8 mouse cellular contexts compared by ENCODE assay signal in genomic region chr16:90144541-90144940, GRCm38 (mm10). TPM values are rescaled to one million over a fixed set of nuclear protein-coding genes. Genes with fewer than 3 reads are reported as not detected.
DNase-seq lines count a peak whose midpoint lies in the region; ATAC-seq and TF ChIP-seq lines count a peak whose summit lies in the region.

No protein-coding gene starts in this region.

- H3K4me3 ChIP-seq in embryonic facial prominence, embryonic 12.5 days = peak overlapping the region; percentile 72
- H3K4me3 ChIP-seq in intestine, postnatal 0 days (ENCODE audit: low read depth, low read length) = peak overlapping the region; percentile 59
- H3K4me3 ChIP-seq in neural tube, embryonic 12.5 days = peak overlapping the region; percentile 52

- H3K9ac ChIP-seq in embryonic facial prominence, embryonic 12.5 days = peak overlapping the region; percentile 78
- no peak overlapping the region for H3K9ac ChIP-seq in intestine, postnatal 0 days (ENCODE audit: low read depth, low read length)
- H3K9ac ChIP-seq in neural tube, embryonic 12.5 days = peak overlapping the region; percentile 82

- H3K4me2 ChIP-seq in embryonic facial prominence, embryonic 12.5 days (replicated peaks) = peak overlapping the region; percentile 85
- peak overlapping the region; percentile 98 for H3K4me2 ChIP-seq in intestine, postnatal 0 days (replicated peaks; ENCODE audit: low read depth)
- H3K4me2 ChIP-seq in neural tube, embryonic 12.5 days (replicated peaks) = peak overlapping the region; percentile 91

- peaks cover 31% of the 10 kb centered on the region for H3K4me1 ChIP-seq in embryonic facial prominence, embryonic 12.5 days
- peaks cover 4% of the 10 kb centered on the region for H3K4me1 ChIP-seq in intestine, postnatal 0 days (replicated peaks; ENCODE audit: control insufficient read depth, insufficient read depth, low read length)
- peaks cover 28% of the 10 kb centered on the region for H3K4me1 ChIP-seq in neural tube, embryonic 12.5 days

- no peaks in the 10 kb centered on the region for H3K36me3 ChIP-seq in embryonic facial prominence, embryonic 12.5 days
- no peaks in the 10 kb centered on the region for H3K36me3 ChIP-seq in intestine, postnatal 0 days (ENCODE audit: control insufficient read depth, insufficient read depth)
- no peaks in the 10 kb centered on the region for H3K36me3 ChIP-seq in neural tube, embryonic 12.5 days

- DNase-seq in lung, adult 18-20 months = peak; percentile 15 to 28
- no peak for DNase-seq in lung, postnatal 25 days (ENCODE audit: low spot score)
- DNase-seq in adipocyte (ENCODE audit: low spot score) = no peak
- no peak for DNase-seq in natural killer cell, adult 2 months (ENCODE audit: low spot score in 2 of 2)
- no peak for DNase-seq in right cerebral cortex, postnatal 4 days

- H3K9me3 ChIP-seq in embryonic facial prominence, embryonic 12.5 days = no peaks in the 10 kb centered on the region
- no peaks in the 10 kb centered on the region for H3K9me3 ChIP-seq in intestine, postnatal 0 days (ENCODE audit: control insufficient read depth)
- H3K9me3 ChIP-seq in neural tube, embryonic 12.5 days = no peaks in the 10 kb centered on the region

- WGBS in embryonic facial prominence, embryonic 12.5 days = 9% methylated on average over 13 of the region's 13 CpGs
- 4% methylated on average over 13 of the region's 13 CpGs for WGBS in intestine, postnatal 0 days
- WGBS in neural tube, embryonic 12.5 days = 12% methylated on average over 13 of the region's 13 CpGs

- peak overlapping the region; percentile 88; the same call in 1 of the 2 replicates for H3K27ac ChIP-seq in embryonic facial prominence, embryonic 12.5 days
- H3K27ac ChIP-seq in intestine, postnatal 0 days (ENCODE audit: low read depth, low read length) = no peak overlapping the region
- H3K27ac ChIP-seq in neural tube, embryonic 12.5 days = no peak overlapping the region

- TF ChIP-seq CTCF in intestine, postnatal 0 days (IDR thresholded peaks at IDR 0.05; ENCODE audit: low read depth) = no peak

- H3K27me3 ChIP-seq in embryonic facial prominence, embryonic 12.5 days = no peaks in the 10 kb centered on the region
- no peaks in the 10 kb centered on the region for H3K27me3 ChIP-seq in intestine, postnatal 0 days (replicated peaks; ENCODE audit: control insufficient read depth, insufficient read depth, low read length)
- H3K27me3 ChIP-seq in neural tube, embryonic 12.5 days (replicated peaks) = no peaks in the 10 kb centered on the region

- ATAC-seq in embryonic facial prominence, embryonic 12.5 days (ENCODE audit: insufficient number of reproducible peaks, insufficient read depth, low FRiP score, low TSS enrichment) = no peak
- no peak for ATAC-seq in intestine, postnatal 0 days
- ATAC-seq in neural tube, embryonic 12.5 days (ENCODE audit: low FRiP score, low read depth) = no peak

RNA-seq across cellular contexts. Expression of gene Tiam1, which starts 1.0 kb away (rescaled TPM):
- 38.9 and 39.1 TPM in 2 replicates for polyA plus RNA-seq in embryonic facial prominence, embryonic 12.5 days (2016; fragmentation: Nextera tagmentation; extraction: Ambion mirVana)
- 3.0 and 3.3 TPM in 2 replicates for polyA plus RNA-seq in intestine, postnatal 0 days (2015; fragmentation: Nextera tagmentation; extraction: Ambion mirVana)
- 15.7 and 22.2 TPM in 2 replicates for polyA plus RNA-seq in neural tube, embryonic 12.5 days (2016; fragmentation: Nextera tagmentation; extraction: Ambion mirVana)

Comparison
In these comparisons a context has a peak if more than half of its experiments do, and no peak if none do; other contexts are left out.
1. DNase-seq: peak in lung, adult 18-20 months (2 of 2); none in lung, postnatal 25 days (single experiment), adipocyte (single experiment), natural killer cell, adult 2 months (0 of 2) and right cerebral cortex, postnatal 4 days (single experiment).
2. Peak in every context shown above with its lines, with median percentiles within 50 percentile points of each other: H3K4me2 ChIP-seq and H3K4me3 ChIP-seq.